Mouse (Mus musculus): ENCODE results near the gene Inpp5d. TPM values are rescaled to one million over a fixed set of nuclear protein-coding genes. Genes with fewer than 3 reads are reported as not detected.

Gene Inpp5d
- polyA plus RNA-seq, 1 experiment from 2014 or later = 7.5 TPM

DNA sequence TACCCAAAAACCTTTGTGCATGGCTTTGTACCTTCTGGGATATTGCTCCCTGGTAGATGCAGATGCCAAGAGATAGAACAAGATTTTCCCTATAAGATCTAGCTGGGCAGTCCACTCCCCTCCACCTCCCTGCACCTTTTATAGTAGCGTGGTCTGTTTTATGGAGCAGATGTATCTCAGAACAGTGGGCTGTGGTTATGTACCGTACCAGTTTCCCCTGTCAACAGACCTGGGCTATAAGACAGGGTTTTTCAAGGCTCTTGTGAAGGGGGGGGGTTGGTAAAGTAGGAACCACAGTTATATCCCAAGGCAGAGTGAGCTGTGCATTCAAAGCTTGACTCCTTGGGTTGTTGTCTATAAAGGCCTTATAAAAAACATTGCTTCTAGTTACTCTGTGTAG, 38.4 kb downstream of the Inpp5d start:
- 76% methylated on average over 2 of the region's 2 CpGs for WGBS
- H3K4me2 ChIP-seq (replicated peaks; ENCODE audit: low read depth, low read length) = no peak overlapping the region
- H3K36me3 ChIP-seq (ENCODE audit: control insufficient read depth, insufficient read depth, low read length) = no peaks in the 10 kb centered on the region
- no peak overlapping the region for H3K27ac ChIP-seq (ENCODE audit: low read depth, low read length)
- H3K4me1 ChIP-seq (ENCODE audit: control insufficient read depth, insufficient read depth, low read length) = no peaks in the 10 kb centered on the region
- H3K9me3 ChIP-seq (ENCODE audit: control insufficient read depth, low read length) = no peaks in the 10 kb centered on the region
- no peak overlapping the region for H3K4me3 ChIP-seq (ENCODE audit: low read length)
- no peak for ATAC-seq (ENCODE audit: low FRiP score, low TSS enrichment)
- H3K9ac ChIP-seq (ENCODE audit: low read depth, low read length) = no peak overlapping the region
- no peaks in the 10 kb centered on the region for H3K27me3 ChIP-seq (ENCODE audit: control insufficient read depth, insufficient read depth, low read length)

DNA sequence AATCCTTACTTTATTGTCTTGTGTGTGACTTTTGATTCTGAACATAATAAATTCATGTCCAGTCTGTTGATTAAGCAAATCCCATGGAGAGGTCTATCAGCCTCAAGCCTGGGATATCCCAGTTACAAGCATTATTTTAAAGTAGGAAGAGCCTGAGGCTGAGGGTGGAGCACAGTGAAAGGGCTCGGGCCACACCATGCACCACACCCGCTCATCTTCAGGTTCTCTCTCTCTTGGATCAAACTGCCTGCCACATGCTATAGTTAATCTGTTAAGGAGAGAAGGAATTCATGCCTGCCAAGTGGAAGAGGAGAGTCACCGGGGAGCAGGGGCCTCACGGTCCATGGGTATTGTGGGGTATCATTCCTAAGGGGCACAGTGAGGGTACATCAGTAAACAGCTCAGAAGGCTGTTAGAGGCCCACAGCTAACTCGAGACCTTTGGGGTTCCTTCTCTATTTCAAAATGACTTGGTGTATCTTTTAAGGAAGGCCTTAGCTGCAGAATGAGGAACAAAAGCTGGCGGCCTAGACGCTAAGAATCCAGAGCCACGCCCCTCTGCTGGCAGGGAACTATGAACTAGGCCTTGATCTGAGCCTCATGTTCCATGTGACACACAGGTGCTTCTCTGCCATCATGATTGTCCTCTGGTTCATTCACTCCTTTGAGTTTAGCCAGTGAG, 39.0 kb downstream of the Inpp5d start:
- Histone ChIP-seq H3K27me3 (ENCODE audit: control insufficient read depth, insufficient read depth, low read length) (no peaks in the 10 kb centered on the region), H3K4me1 (ENCODE audit: control insufficient read depth, insufficient read depth, low read length) (no peaks in the 10 kb centered on the region), H3K27ac (ENCODE audit: low read depth, low read length) (no peak overlapping the region), H3K9me3 (ENCODE audit: control insufficient read depth, low read length) (peaks cover 4% of the 10 kb centered on the region), H3K4me3 (ENCODE audit: low read length) (no peak overlapping the region), H3K4me2 (replicated peaks; ENCODE audit: low read depth, low read length) (no peak overlapping the region), H3K9ac (ENCODE audit: low read depth, low read length) (no peak overlapping the region), H3K36me3 (ENCODE audit: control insufficient read depth, insufficient read depth, low read length) (no peaks in the 10 kb centered on the region)
- no peak for ATAC-seq (ENCODE audit: low FRiP score, low TSS enrichment)
- 83% methylated on average over 8 of the region's 8 CpGs for WGBS

DNA sequence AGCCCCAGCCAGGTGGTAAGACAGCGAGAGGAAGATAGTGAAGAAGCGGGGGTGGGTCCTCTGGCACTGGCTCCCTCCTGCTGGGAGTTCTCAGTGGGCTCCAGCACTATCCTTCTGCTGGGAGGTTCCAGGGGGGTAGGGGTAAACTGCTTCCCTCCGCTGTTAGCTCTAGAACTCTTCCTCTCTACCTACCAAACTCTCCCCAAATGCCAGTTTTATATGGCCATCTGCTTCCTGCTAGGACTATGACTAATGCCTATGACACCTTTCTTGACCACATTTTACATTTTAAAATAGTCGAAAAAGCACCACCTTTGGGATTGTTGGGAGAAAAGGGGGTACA, 39.5 kb downstream of the Inpp5d start:
- no peak for ATAC-seq (ENCODE audit: low FRiP score, low TSS enrichment)
- 86% methylated on average over 4 of the region's 4 CpGs for WGBS
- Histone ChIP-seq H3K9ac (ENCODE audit: low read depth, low read length) (no peak overlapping the region), H3K4me2 (replicated peaks; ENCODE audit: low read depth, low read length) (no peak overlapping the region), H3K4me3 (ENCODE audit: low read length) (no peak overlapping the region), H3K27ac (ENCODE audit: low read depth, low read length) (no peak overlapping the region), H3K36me3 (ENCODE audit: control insufficient read depth, insufficient read depth, low read length) (no peaks in the 10 kb centered on the region), H3K9me3 (ENCODE audit: control insufficient read depth, low read length) (peaks cover 5% of the 10 kb centered on the region), H3K4me1 (ENCODE audit: control insufficient read depth, insufficient read depth, low read length) (no peaks in the 10 kb centered on the region), H3K27me3 (ENCODE audit: control insufficient read depth, insufficient read depth, low read length) (no peaks in the 10 kb centered on the region)

DNA sequence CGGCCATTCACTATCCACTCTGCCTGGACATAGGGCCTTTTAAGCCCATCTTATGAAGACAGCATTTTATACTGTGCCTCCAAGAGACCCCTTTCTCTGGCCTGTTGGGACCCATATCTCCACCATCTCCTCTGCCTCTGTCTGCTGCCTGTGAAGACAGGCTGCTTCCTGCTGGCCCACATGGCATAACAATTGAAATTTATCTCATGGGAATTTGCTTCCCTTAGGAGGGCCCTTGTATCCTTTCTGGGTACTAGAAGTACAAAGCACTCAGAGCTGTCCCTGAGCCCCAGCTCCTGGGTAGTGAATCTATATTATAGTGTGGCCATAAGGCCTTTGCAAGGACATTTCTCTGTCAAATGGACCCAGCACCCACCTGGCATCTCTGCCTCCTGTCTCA, 40.6 kb downstream of the Inpp5d start:
- H3K4me1 ChIP-seq (ENCODE audit: control insufficient read depth, insufficient read depth, low read length) = no peaks in the 10 kb centered on the region
- no peak overlapping the region for H3K9ac ChIP-seq (ENCODE audit: low read depth, low read length)
- 93% methylated on average over 1 of the region's 1 CpGs for WGBS

DNA sequence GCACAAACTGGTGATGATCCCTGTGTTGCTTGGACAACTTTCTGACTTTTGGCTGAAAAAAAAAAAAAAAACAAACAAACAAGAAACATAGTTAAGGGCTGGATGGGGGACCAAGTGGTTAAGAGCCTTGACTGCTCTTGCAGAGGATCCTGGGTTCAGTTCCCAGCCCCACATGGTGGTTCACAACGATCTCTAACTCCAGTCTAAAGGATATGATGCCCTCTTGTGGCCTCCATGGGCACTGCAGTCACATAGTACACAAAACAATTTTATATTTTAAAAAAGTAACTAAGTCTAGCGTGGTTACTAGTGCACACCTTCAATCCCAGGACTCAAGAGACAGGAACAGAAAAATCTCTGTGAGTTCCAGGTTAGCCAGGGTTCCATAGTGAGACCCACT, 43.9 kb downstream of the Inpp5d start:
- H3K4me3 ChIP-seq (ENCODE audit: low read length) = no peak overlapping the region
- no peak for ATAC-seq (ENCODE audit: low FRiP score, low TSS enrichment)
- no peak overlapping the region for H3K27ac ChIP-seq (ENCODE audit: low read depth, low read length)
- H3K4me1 ChIP-seq (ENCODE audit: control insufficient read depth, insufficient read depth, low read length) = no peaks in the 10 kb centered on the region
- no peak overlapping the region for H3K4me2 ChIP-seq (replicated peaks; ENCODE audit: low read depth, low read length)
- WGBS = 79% methylated on average over 2 of the region's 2 CpGs
- no peaks in the 10 kb centered on the region for H3K36me3 ChIP-seq (ENCODE audit: control insufficient read depth, insufficient read depth, low read length)
- no peaks in the 10 kb centered on the region for H3K27me3 ChIP-seq (ENCODE audit: control insufficient read depth, insufficient read depth, low read length)
- H3K9me3 ChIP-seq (ENCODE audit: control insufficient read depth, low read length) = peaks cover 5% of the 10 kb centered on the region
- no peak overlapping the region for H3K9ac ChIP-seq (ENCODE audit: low read depth, low read length)

More for the DNA sequence above, 40.6 kb downstream of the Inpp5d start:
- ATAC-seq (ENCODE audit: low FRiP score, low TSS enrichment) = no peak
- H3K9me3 ChIP-seq (ENCODE audit: control insufficient read depth, low read length) = peaks cover 5% of the 10 kb centered on the region
- H3K4me3 ChIP-seq (ENCODE audit: low read length) = no peak overlapping the region
- no peak overlapping the region for H3K27ac ChIP-seq (ENCODE audit: low read depth, low read length)
- H3K4me2 ChIP-seq (replicated peaks; ENCODE audit: low read depth, low read length) = no peak overlapping the region
- H3K36me3 ChIP-seq (ENCODE audit: control insufficient read depth, insufficient read depth, low read length) = no peaks in the 10 kb centered on the region
- no peaks in the 10 kb centered on the region for H3K27me3 ChIP-seq (ENCODE audit: control insufficient read depth, insufficient read depth, low read length)

DNA sequence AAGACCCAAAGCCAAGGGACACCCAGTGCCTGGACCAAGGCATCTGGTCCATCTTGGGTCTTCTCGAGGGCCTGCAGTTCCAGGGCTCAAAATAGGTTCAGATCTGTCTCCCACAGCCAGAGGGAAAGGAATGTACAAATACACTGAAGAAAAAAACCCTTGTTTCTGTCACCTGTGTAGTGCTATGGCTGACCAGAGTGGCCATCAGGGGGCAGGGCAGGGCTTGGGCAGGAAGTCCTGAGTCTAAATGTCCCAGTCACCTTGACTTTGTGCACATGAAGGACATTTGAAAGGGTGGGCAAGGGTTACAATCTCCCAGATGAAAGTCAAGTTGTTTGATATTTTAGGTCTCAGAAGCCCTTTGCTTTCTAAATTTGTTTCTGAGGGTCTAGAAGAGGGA, 46.9 kb downstream of the Inpp5d start:
- no peak overlapping the region for H3K4me3 ChIP-seq (ENCODE audit: low read length)

DNA sequence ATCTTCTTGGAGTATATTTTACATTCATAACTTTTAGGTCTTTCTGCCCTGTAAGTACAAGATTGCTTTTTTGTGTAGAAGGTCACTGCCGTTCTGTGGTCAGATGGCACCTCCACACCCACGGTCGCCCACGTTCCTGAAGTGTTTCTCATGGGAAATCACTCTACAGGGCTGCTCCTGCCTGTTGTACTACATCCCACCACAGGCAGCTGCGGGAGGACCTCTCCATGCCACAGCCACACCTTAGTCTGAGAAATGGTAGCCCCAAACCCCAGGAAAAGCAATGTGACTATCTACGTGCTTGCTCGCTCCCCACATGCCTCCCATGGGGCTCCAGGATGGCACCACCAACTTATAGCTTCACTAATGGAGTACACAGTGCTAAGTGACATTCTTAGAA, 48.2 kb downstream of the Inpp5d start:
- no peaks in the 10 kb centered on the region for H3K27me3 ChIP-seq (ENCODE audit: control insufficient read depth, insufficient read depth, low read length)
- H3K4me3 ChIP-seq (ENCODE audit: low read length) = no peak overlapping the region
- no peak overlapping the region for H3K27ac ChIP-seq (ENCODE audit: low read depth, low read length)
- H3K4me2 ChIP-seq (replicated peaks; ENCODE audit: low read depth, low read length) = no peak overlapping the region
- H3K9me3 ChIP-seq (ENCODE audit: control insufficient read depth, low read length) = peaks cover 5% of the 10 kb centered on the region
- no peak for ATAC-seq (ENCODE audit: low FRiP score, low TSS enrichment)
- H3K9ac ChIP-seq (ENCODE audit: low read depth, low read length) = no peak overlapping the region
- no peaks in the 10 kb centered on the region for H3K4me1 ChIP-seq (ENCODE audit: control insufficient read depth, insufficient read depth, low read length)
- 91% methylated on average over 7 of the region's 7 CpGs for WGBS
- no peaks in the 10 kb centered on the region for H3K36me3 ChIP-seq (ENCODE audit: control insufficient read depth, insufficient read depth, low read length)

More for the DNA sequence above, 46.9 kb downstream of the Inpp5d start:
- Histone ChIP-seq H3K4me2 (replicated peaks; ENCODE audit: low read depth, low read length) (no peak overlapping the region), H3K27me3 (ENCODE audit: control insufficient read depth, insufficient read depth, low read length) (no peaks in the 10 kb centered on the region), H3K4me1 (ENCODE audit: control insufficient read depth, insufficient read depth, low read length) (no peaks in the 10 kb centered on the region), H3K36me3 (ENCODE audit: control insufficient read depth, insufficient read depth, low read length) (no peaks in the 10 kb centered on the region), H3K9ac (ENCODE audit: low read depth, low read length) (no peak overlapping the region), H3K9me3 (ENCODE audit: control insufficient read depth, low read length) (peaks cover 5% of the 10 kb centered on the region), H3K27ac (ENCODE audit: low read depth, low read length) (no peak overlapping the region)
- no peak for ATAC-seq (ENCODE audit: low FRiP score, low TSS enrichment)
- 67% methylated on average over 1 of the region's 1 CpGs for WGBS

DNA sequence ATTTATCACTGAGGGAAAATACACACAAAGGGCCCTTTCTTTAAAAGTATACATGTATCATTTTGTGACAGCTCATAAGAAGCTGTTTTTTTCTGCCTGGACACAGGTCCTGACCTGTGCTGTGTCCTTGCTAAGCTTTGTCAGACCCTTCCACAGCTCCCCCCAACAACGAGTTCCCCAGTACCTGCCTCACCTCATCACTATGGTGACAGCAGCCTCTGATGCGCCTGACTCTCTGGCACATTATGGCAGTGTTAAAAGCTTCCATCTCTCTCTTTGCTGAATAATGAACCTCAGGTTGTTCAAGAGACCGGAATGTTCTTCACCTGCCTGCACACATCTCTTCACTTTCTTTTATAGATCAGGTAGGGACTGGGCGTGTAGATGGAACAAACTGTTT, 51.4 kb downstream of the Inpp5d start:
- WGBS = 63% methylated on average over 4 of the region's 4 CpGs
- Histone ChIP-seq H3K27ac (ENCODE audit: low read depth, low read length) (no peak overlapping the region), H3K9ac (ENCODE audit: low read depth, low read length) (no peak overlapping the region), H3K4me1 (ENCODE audit: control insufficient read depth, insufficient read depth, low read length) (no peaks in the 10 kb centered on the region), H3K27me3 (ENCODE audit: control insufficient read depth, insufficient read depth, low read length) (no peaks in the 10 kb centered on the region), H3K36me3 (ENCODE audit: control insufficient read depth, insufficient read depth, low read length) (no peaks in the 10 kb centered on the region), H3K4me3 (ENCODE audit: low read length) (no peak overlapping the region), H3K9me3 (ENCODE audit: control insufficient read depth, low read length) (no peaks in the 10 kb centered on the region), H3K4me2 (replicated peaks; ENCODE audit: low read depth, low read length) (no peak overlapping the region)
- no peak for ATAC-seq (ENCODE audit: low FRiP score, low TSS enrichment)

DNA sequence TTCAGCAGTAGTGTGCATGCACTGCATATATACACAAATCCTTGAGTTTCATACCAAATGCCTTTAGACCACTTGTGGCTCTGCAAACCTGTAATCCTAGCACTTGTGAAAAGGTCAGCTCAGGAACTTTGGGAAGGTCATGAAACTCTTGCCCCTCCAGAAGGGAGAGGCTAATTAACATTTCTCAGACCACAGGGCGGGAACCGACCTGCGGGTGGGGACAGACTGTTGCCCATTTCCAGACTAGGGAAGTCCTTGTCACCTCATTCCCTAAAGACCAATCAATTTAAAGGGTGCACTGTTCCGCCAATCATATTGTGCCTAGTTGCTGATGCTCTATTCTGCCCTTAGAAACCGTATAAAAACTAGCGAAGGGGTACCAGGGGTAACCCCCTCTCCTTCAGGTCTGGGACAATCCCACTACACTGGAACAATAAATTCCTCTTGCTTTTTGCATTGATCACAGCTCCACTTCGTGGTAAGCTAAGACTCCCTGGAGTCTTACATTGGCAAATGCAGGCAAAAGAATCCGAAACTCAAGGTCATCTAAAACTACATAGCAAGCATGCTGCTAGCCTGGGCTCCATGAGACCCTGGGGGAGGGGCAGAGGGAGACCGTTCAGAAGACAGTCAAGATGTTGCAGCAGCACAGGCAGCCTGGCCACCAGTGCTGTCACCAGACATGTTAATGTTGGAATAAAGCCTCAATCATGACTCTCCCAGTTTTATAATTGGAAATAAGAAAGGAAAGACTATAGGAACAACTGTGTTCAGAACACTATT, 53.9 kb downstream of the Inpp5d start:
- no peak overlapping the region for H3K27ac ChIP-seq (ENCODE audit: low read depth, low read length)
- no peaks in the 10 kb centered on the region for H3K9me3 ChIP-seq (ENCODE audit: control insufficient read depth, low read length)
- no peaks in the 10 kb centered on the region for H3K36me3 ChIP-seq (ENCODE audit: control insufficient read depth, insufficient read depth, low read length)
- WGBS = 71% methylated on average over 9 of the region's 9 CpGs
- no peak for ATAC-seq (ENCODE audit: low FRiP score, low TSS enrichment)
- no peak overlapping the region for H3K4me2 ChIP-seq (replicated peaks; ENCODE audit: low read depth, low read length)
- no peak overlapping the region for H3K4me3 ChIP-seq (ENCODE audit: low read length)
- no peaks in the 10 kb centered on the region for H3K4me1 ChIP-seq (ENCODE audit: control insufficient read depth, insufficient read depth, low read length)
- H3K9ac ChIP-seq (ENCODE audit: low read depth, low read length) = no peak overlapping the region
- H3K27me3 ChIP-seq (ENCODE audit: control insufficient read depth, insufficient read depth, low read length) = no peaks in the 10 kb centered on the region
